Mouse (Mus musculus) liver, adult 2 months (tissue): ENCODE results near the gene St6gal1. TPM values are rescaled to one million over a fixed set of nuclear protein-coding genes. Genes with fewer than 3 reads are reported as not detected.
A peak's percentile ranks its signal among the peaks of the same experiment; 100 is the strongest.

Experiments used
- DNase-seq: peaks from one replicate; pipeline ENCODE4 v3.0.0-alpha.2; 2011; ENCODE audit warnings: low read depth, low spot score; ENCODE audit errors: extremely low read depth
- H3K27ac ChIP-seq: fragments of 200-500 bp; replicated peaks from 2 replicates; pipeline ENCODE4 v1.5.1; 2012; ENCODE audit warnings: low read depth, mild to moderate bottlenecking, control low read depth, inconsistent platforms, low read length; ENCODE audit not compliant: insufficient read depth
- H3K27me3 ChIP-seq: fragments of 200-500 bp; 2 replicates; pipeline ENCODE4 v1.6.1; 2012; ENCODE audit warnings: mild to moderate bottlenecking, moderate library complexity, low read length, inconsistent platforms; ENCODE audit not compliant: control insufficient read depth, insufficient read depth
- H3K36me3 ChIP-seq: fragments of 200-500 bp; 2 replicates; pipeline ENCODE4 v1.6.1; 2012; ENCODE audit warnings: low read length, inconsistent platforms; ENCODE audit not compliant: control insufficient read depth, insufficient read depth
- H3K4me1 ChIP-seq: fragments of 200-500 bp; 2 replicates; pipeline ENCODE4 v1.6.1; 2011; ENCODE audit warnings: low read length; ENCODE audit not compliant: control insufficient read depth, insufficient read depth
- H3K4me3 ChIP-seq: fragments of 200-500 bp; 2 replicates; pipeline ENCODE4 v1.5.1; 2011; ENCODE audit warnings: low read depth, mild to moderate bottlenecking, control low read depth, low read length, moderate library complexity; ENCODE audit not compliant: insufficient read depth
- H3K79me2 ChIP-seq: fragments of 200-500 bp; 2 replicates; pipeline ENCODE4 v1.6.1; 2012; ENCODE audit warnings: inconsistent platforms, mild to moderate bottlenecking, low read length, moderate library complexity; ENCODE audit not compliant: control insufficient read depth, insufficient read depth
- H3K9ac ChIP-seq: fragments of 200-500 bp; 2 replicates; pipeline ENCODE4 v1.6.1; 2012; ENCODE audit warnings: low read depth, mild to moderate bottlenecking, control low read depth, inconsistent platforms, low read length
- CTCF ChIP-seq: fragments of 200-500 bp; IDR thresholded peaks from 2 replicates; pipeline ENCODE4 v1.5.1; 2011; ENCODE audit warnings: low read depth, low read length, control low read depth
- POLR2A ChIP-seq: fragments of 200-500 bp; IDR thresholded peaks from 2 replicates; pipeline ENCODE4 v1.6.1; 2011; ENCODE audit warnings: low read length, control low read depth; ENCODE audit not compliant: insufficient read depth; ENCODE audit errors: extremely low read depth
- WGBS: fragments of 180-500 bp; shearing (Covaris S2); methylation state at CpG from one replicate; pipeline ENCODE4 v1.1.7; 2018; 5-methylcytosine and 5-hydroxymethylcytosine counted together
- polyA plus RNA-seq: library from polyadenylated mRNA; depleted of rRNA; stranded (reverse); fragments of >200 nt; gene quantifications from 2 replicates; pipeline ENCODE4 v1.2.3, GENCODE M21; 2012
- total RNA-seq: library from RNA; depleted of rRNA; stranded (reverse); fragments of >200 nt; gene quantifications from 2 replicates; pipeline ENCODE4 v1.2.3, GENCODE M21; 2014

St6gal1 gene
- total and polyA plus RNA-seq, 2 experiments, result 36.7 to 41.3 TPM

DNA sequence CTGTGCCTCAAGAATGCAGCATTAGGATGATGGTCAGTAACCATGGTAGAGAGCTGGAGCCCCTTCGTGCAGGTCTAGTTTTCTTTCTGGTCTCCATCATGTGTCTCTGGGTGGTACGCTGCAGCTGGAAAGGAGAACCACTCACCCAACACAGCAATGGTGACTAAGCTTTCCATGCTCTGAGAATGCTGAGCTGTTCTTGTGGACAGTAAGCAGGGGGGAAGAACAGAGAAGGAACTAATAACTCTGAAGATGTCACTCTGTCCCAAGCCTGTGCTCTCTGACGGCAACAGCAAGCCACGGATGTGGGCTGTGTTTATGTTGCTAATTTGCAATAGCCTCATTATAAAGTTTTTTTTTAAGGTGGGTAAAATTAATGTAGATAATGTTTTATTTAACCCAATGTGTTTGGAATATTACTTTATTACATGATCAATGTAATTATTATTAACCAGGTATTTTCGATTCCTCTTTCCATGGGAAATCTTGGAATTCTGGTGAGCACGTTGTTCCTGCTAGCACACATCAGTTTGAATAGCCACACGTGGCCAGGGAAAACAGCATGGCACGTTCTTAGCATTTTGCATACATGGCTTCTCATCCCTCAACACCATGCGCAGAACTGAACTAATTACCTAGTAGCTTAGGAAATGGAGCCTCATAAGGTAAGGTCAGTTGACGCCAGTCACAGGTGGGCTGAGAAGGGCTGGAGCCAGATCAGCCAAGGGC, 62.9 kb downstream of the St6gal1 start:
- no peak overlapping the region for H3K9ac ChIP-seq
- no peaks in the 10 kb centered on the region for H3K27me3 ChIP-seq
- TF ChIP-seq POLR2A (no peak), CTCF (no peak)
- H3K4me1 ChIP-seq, result peaks cover 11% of the 10 kb centered on the region
- no peaks in the 10 kb centered on the region for H3K79me2 ChIP-seq
- 91% methylated on average over 10 of the region's 10 CpGs for WGBS
- no peak overlapping the region for H3K27ac ChIP-seq
- peak; percentile 44 for DNase-seq
- no peaks in the 10 kb centered on the region for H3K36me3 ChIP-seq
- H3K4me3 ChIP-seq, result no peak overlapping the region

DNA sequence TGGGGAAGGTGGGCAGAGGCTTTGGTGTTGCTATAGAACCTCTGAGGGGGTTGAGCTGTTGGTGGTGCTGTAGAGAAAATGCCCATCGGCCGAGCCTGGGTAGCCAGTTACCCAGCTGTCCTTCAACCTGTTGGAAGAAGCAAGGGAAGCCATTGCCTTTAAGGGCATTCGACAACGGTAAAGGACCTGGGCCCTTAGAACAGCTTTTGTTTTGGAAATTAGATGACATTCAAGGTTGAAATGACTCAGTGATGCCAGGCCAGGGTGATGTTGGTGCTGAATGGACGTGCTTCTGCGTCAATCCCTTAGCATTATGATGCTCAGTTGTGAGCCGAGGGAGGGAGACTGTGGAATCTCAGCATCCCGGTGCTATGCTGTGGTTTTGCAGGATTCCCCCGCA, 63.6 kb downstream of the St6gal1 start:
- no peaks in the 10 kb centered on the region for H3K27me3 ChIP-seq
- no peaks in the 10 kb centered on the region for H3K79me2 ChIP-seq
- H3K4me1 ChIP-seq, result peaks cover 12% of the 10 kb centered on the region
- no peak overlapping the region for H3K27ac ChIP-seq
- TF ChIP-seq CTCF, result no peak
- TF ChIP-seq POLR2A, result no peak
- H3K36me3 ChIP-seq, result no peaks in the 10 kb centered on the region
- no peak overlapping the region for H3K9ac ChIP-seq
- 99% methylated on average over 9 of the region's 9 CpGs for WGBS
- H3K4me3 ChIP-seq, result no peak overlapping the region
- no peak for DNase-seq

DNA sequence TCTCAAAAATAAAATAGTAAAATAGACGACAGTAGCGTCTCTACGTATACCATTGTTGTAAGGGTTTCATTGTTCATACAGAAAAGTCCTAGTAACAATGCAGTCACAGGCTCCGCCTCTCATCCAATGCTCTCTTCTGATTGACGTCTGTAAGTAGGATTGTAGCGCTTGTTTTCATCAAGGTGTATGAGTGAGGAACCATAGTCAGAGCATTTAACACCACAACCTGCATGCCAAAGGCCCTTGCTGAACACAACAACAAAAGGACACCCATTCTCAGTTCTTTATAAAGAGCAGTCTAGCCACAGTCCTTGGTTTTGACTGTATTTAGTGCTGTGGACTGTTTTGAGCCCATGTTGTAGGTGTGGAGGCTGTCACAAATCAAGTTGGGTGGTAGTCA, 64.9 kb downstream of the St6gal1 start:
- no peaks in the 10 kb centered on the region for H3K36me3 ChIP-seq
- H3K4me3 ChIP-seq, result no peak overlapping the region
- peaks cover 18% of the 10 kb centered on the region for H3K4me1 ChIP-seq
- DNase-seq, result no peak
- H3K27ac ChIP-seq, result no peak overlapping the region
- no peak overlapping the region for H3K9ac ChIP-seq
- H3K79me2 ChIP-seq, result no peaks in the 10 kb centered on the region
- no peak for TF ChIP-seq CTCF
- no peak for TF ChIP-seq POLR2A
- H3K27me3 ChIP-seq, result no peaks in the 10 kb centered on the region
- 96% methylated on average over 6 of the region's 6 CpGs for WGBS

DNA sequence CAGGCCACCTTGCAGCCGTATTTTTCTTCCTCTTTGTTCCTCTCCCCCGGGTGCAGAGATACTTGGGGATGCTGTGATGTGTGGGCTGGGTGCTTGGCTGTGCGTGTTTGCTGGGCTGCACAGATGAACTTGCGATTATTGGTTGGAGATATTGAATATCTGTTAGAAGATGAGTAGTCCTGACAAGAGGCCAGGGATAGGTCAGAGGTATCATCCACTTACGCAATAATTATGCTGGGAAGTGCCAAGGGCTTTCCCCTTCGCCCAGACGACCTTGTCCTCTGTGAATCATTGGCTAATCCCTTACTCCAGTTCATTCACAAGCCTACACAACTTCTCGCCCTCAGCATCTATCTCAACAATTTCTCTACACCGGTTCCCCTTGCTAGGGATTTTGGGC, 65.6 kb downstream of the St6gal1 start:
- no peak overlapping the region for H3K4me3 ChIP-seq
- 34% methylated on average over 9 of the region's 9 CpGs for WGBS

DNA sequence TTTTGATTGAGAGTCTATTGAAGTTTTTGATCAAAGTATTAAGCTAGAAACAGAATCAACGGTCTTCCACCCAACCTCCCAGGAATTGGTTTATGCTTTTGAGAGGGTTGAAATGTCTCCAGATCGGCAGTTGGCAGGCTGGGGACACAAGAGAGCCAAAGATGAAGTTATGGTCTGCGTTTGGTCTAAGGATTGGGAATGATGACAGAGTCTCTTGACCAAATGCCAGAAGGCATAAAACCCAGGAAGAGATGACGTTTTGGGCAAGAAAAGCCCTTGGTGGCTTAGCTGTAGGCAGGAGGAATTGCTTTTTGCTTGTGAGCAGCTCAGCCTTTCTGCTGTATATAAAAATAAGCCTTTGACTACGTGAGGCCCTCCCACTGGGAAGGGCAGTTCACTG, 67.0 kb downstream of the St6gal1 start:
- Histone ChIP-seq H3K79me2 (0 out of 2 replicates have a peak, but pooled peaks cover under 1% of the 10 kb centered on the region), H3K27me3 (no peaks in the 10 kb centered on the region), H3K9ac (peak overlapping the region; percentile 14; the same call in 1 of the 2 replicates), H3K4me1 (peaks cover 25% of the 10 kb centered on the region), H3K27ac (no peak overlapping the region; the same call in 1 of the 2 replicates), H3K36me3 (no peaks in the 10 kb centered on the region), H3K4me3 (no peak overlapping the region)
- no peak for TF ChIP-seq CTCF
- TF ChIP-seq POLR2A, result no peak
- WGBS, result 21% methylated on average over 5 of the region's 5 CpGs
- peak; percentile 74 for DNase-seq

More for the DNA sequence above, 65.6 kb downstream of the St6gal1 start:
- peak; percentile 97 for DNase-seq
- Histone ChIP-seq H3K79me2 (no peaks in the 10 kb centered on the region), H3K4me1 (peaks cover 24% of the 10 kb centered on the region), H3K27ac (peak overlapping the region; percentile 59), H3K27me3 (no peaks in the 10 kb centered on the region), H3K9ac (no peak overlapping the region; the same call in 1 of the 2 replicates), H3K36me3 (no peaks in the 10 kb centered on the region)
- TF ChIP-seq CTCF, result no peak
- TF ChIP-seq POLR2A, result no peak

DNA sequence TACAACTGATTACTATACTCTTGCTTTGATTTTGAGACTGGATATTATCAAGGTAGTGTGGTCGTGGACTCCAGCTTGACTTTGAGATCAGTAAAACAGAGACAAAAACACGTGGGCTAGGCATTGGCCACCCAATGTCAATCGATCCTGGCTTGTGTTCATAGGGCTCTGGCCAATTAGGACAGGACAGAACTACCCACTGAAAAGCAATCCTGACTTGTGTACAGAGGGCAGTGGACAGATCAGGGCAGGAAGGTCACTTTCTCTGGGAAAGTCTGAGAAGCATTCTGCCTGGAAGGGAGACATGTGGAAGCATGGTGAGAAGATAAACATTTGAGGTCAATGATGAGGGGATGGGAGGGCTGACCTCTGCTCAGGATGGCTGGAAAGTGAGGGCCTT, 69.7 kb downstream of the St6gal1 start:
- Histone ChIP-seq H3K4me3 (no peak overlapping the region), H3K27ac (no peak overlapping the region), H3K9ac (no peak overlapping the region), H3K4me1 (peaks cover 25% of the 10 kb centered on the region), H3K27me3 (no peaks in the 10 kb centered on the region), H3K79me2 (peaks cover 8% of the 10 kb centered on the region; the same call in 1 of the 2 replicates), H3K36me3 (no peaks in the 10 kb centered on the region)
- TF ChIP-seq POLR2A (no peak), CTCF (no peak)
- whole genome bisulfite sequencing, result 18% methylated on average over 3 of the region's 3 CpGs
- peak; percentile 100 for DNase-seq
